Mouse (Mus musculus) brain, embryonic 18.5 days (tissue): ENCODE results near the gene Fdxr.

ENCODE experiments used
- DNase-seq: peaks from one replicate; pipeline ENCODE4 v3.0.0-alpha.2; 2012; ENCODE audit warnings: low read depth, low spot score

Gene Fdxr

GRCm38 (mm10) chr11:115241402-115241801 is 35.4 kb downstream of the Fdxr start:
- DNase-seq: no peak

GRCm38 (mm10) chr11:115236570-115236969 is 40.3 kb downstream of the Fdxr start:
- DNase-seq: no peak

- no peak for DNase-seq
Observed at GRCm38 (mm10) chr11:115234320-115235044, 42.4 kb downstream of the Fdxr start.

GRCm38 (mm10) chr11:115233526-115234290 is 43.1 kb downstream of the Fdxr start:
- DNase-seq: no peak

GRCm38 (mm10) chr11:115232889-115233288 is 44.0 kb downstream of the Fdxr start:
- DNase-seq: no peak

- DNase-seq: peak; percentile 34
Observed at GRCm38 (mm10) chr11:115231924-115232323, 44.9 kb downstream of the Fdxr start.

GRCm38 (mm10) chr11:115231168-115231915 is 45.5 kb downstream of the Fdxr start:
- no peak for DNase-seq

GRCm38 (mm10) chr11:115229021-115229930 is 47.6 kb downstream of the Fdxr start:
- DNase-seq: no peak

GRCm38 (mm10) chr11:115228430-115228829 is 48.4 kb downstream of the Fdxr start:
- no peak for DNase-seq

GRCm38 (mm10) chr11:115227640-115228039 is 49.2 kb downstream of the Fdxr start:
- DNase-seq: no peak

- DNase-seq: peak; percentile 32
Observed at GRCm38 (mm10) chr11:115226811-115227491, 49.9 kb downstream of the Fdxr start.

GRCm38 (mm10) chr11:115225301-115225700 is 51.5 kb downstream of the Fdxr start:
- no peak for DNase-seq

GRCm38 (mm10) chr11:115224889-115225288 is 52.0 kb downstream of the Fdxr start:
- no peak for DNase-seq

GRCm38 (mm10) chr11:115223877-115224276 is 53.0 kb downstream of the Fdxr start:
- no peak for DNase-seq

- DNase-seq: no peak
Observed at GRCm38 (mm10) chr11:115223451-115223850, 53.4 kb downstream of the Fdxr start.

GRCm38 (mm10) chr11:115222570-115222969 is 54.3 kb downstream of the Fdxr start:
- DNase-seq: no peak

GRCm38 (mm10) chr11:115222077-115222476 is 54.8 kb downstream of the Fdxr start:
- no peak for DNase-seq

- no peak for DNase-seq
Observed at GRCm38 (mm10) chr11:115219685-115220084, 57.2 kb downstream of the Fdxr start.

GRCm38 (mm10) chr11:115219263-115219662 is 57.6 kb downstream of the Fdxr start:
- DNase-seq: no peak
